Mouse (Mus musculus) liver, embryonic 11.5 days (tissue): ENCODE measurements at regions not wholly inside any gene's neighbourhood (a gene's known extent, or its start where the extent isn't known, plus 50 kb on each side); places are given as distances from the start of the nearest gene placed in this dataset.

Source experiments
- ATAC-seq: fragments of 200-750 bp; cut with Nextera tagmentation; replicated peaks from 2 replicates; pipeline ENCODE4 v1.8.0; 2017; ENCODE audit warnings: moderate number of reproducible peaks, mild to moderate bottlenecking, moderate TSS enrichment, moderate library complexity; ENCODE audit not compliant: low FRiP score
- DNase-seq: peaks from one replicate; pipeline ENCODE4 v3.0.0-alpha.2; 2017; ENCODE audit warnings: low spot score
- H3K27ac ChIP-seq: fragments of 300-500 bp; sonication (generic); 2 replicates; pipeline ENCODE4 v1.5.1; 2014; ENCODE audit warnings: mild to moderate bottlenecking, low read depth, low read length, control low read depth
- H3K27me3 ChIP-seq: fragments of 300-500 bp; sonication (generic); replicated peaks from 2 replicates; pipeline ENCODE4 v1.6.1; 2014; ENCODE audit warnings: low read length, mixed read lengths; ENCODE audit not compliant: control insufficient read depth, insufficient read depth
- H3K36me3 ChIP-seq: fragments of 300-500 bp; sonication (generic); 2 replicates; pipeline ENCODE4 v1.6.1; 2014; ENCODE audit warnings: mild to moderate bottlenecking, low read length, moderate library complexity, mixed read lengths; ENCODE audit not compliant: control insufficient read depth, insufficient read depth
- H3K4me1 ChIP-seq: fragments of 300-500 bp; sonication (generic); replicated peaks from 2 replicates; pipeline ENCODE4 v1.6.1; 2014; ENCODE audit warnings: low read length, mixed read lengths; ENCODE audit not compliant: control insufficient read depth, insufficient read depth
- H3K4me2 ChIP-seq: fragments of 300-500 bp; sonication (generic); 2 replicates; pipeline ENCODE4 v1.6.1; 2014; ENCODE audit warnings: mild to moderate bottlenecking, control low read depth, moderate library complexity
- H3K4me3 ChIP-seq: fragments of 300-500 bp; sonication (generic); 2 replicates; pipeline ENCODE4 v1.5.1; 2014; ENCODE audit warnings: low read depth, low read length, control low read depth
- H3K9ac ChIP-seq: fragments of 300-500 bp; sonication (generic); 2 replicates; pipeline ENCODE4 v1.6.1; 2014; ENCODE audit warnings: low read depth, low read length, control low read depth
- H3K9me3 ChIP-seq: fragments of 300-500 bp; sonication (generic); 2 replicates; pipeline ENCODE4 v1.6.1; 2016; ENCODE audit warnings: low read length, inconsistent platforms, mixed read lengths; ENCODE audit not compliant: control insufficient read depth
- WGBS: fragments of 180-500 bp; shearing (Covaris S2); extraction: QIAGEN DNeasy Blood & Tissue Kit; methylation state at CpG from one replicate; pipeline ENCODE4 v1.1.7; 2014; 5-methylcytosine and 5-hydroxymethylcytosine counted together

DNA sequence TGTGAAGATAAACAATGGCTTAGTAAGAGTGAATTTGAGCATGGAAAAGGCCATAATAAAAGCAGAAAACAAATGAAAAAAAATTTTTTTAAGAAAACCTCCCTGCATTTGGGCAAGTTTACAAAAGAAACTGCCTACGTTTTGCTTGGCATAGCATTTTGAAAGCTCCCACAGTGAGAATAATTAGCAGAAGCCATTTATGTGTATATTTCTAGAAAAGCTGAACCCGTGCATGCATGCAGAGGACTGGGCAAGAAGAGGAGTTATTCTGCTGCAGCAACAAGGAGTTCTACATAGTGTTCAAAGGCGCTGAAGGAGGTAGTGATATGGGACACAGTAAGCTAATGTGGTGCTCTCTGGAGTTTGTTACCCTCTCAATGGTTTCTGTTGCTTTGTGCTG lies 421.3 kb downstream of the D3Ertd751e start:
- no peaks in the 10 kb centered on the region for H3K36me3 ChIP-seq
- WGBS = 65% methylated on average over 3 of the region's 3 CpGs
- H3K27me3 ChIP-seq = no peaks in the 10 kb centered on the region
- no peak overlapping the region for H3K9ac ChIP-seq
- DNase-seq (no peak), ATAC-seq (no peak)
- H3K27ac ChIP-seq = no peak overlapping the region
- no peaks in the 10 kb centered on the region for H3K4me1 ChIP-seq
- no peak overlapping the region for H3K4me3 ChIP-seq
- no peak overlapping the region for H3K4me2 ChIP-seq
- no peaks in the 10 kb centered on the region for H3K9me3 ChIP-seq

DNA sequence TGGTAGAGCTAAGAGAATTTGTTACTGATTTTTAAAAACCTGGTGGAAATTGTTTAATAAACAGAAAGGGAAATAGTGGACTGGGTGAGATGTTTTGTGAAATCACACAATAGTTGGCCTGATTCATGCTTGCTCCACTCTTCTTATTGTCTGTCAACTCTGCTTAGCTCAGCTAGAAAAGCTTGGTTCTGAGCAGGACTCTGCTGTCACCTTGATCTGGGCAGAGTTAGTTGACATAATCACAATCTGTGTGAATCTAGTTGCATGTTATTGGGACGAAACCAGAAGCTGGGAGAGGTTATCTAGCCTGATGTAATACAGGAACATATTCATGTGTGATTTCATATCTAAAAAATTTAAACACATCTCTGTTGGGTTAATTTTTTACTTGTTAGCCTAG lies 456.8 kb downstream of the D3Ertd751e start:
- DNase-seq (no peak), ATAC-seq (no peak)
- no peaks in the 10 kb centered on the region for H3K4me1 ChIP-seq
- H3K4me2 ChIP-seq = no peak overlapping the region
- H3K4me3 ChIP-seq = no peak overlapping the region
- H3K36me3 ChIP-seq = no peaks in the 10 kb centered on the region
- 53% methylated on average over 1 of the region's 1 CpGs for WGBS
- no peaks in the 10 kb centered on the region for H3K27me3 ChIP-seq
- H3K9ac ChIP-seq = no peak overlapping the region
- H3K27ac ChIP-seq = no peak overlapping the region
- no peaks in the 10 kb centered on the region for H3K9me3 ChIP-seq

DNA sequence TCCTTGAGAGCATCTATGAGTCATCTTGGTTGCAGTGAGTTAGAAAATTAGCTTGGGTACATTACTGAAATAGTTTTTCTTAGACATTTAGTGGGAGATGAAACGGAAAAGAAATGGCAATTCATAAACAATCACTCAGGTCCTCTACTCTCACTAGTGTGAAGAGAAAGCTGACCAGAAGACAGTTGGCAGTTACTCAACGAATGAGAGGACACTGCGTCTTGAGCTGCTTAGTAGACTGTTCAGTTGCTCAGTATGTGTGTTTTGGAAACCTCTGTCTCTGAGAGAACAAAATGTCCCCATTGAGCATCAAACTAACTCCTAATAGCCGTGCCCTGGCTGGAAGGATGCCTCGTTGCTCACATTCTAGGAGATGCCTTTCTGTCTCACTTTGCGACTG lies 459.0 kb downstream of the D3Ertd751e start:
- Histone ChIP-seq H3K27ac (no peak overlapping the region), H3K4me2 (no peak overlapping the region), H3K27me3 (no peaks in the 10 kb centered on the region), H3K4me1 (no peaks in the 10 kb centered on the region), H3K9me3 (no peaks in the 10 kb centered on the region), H3K36me3 (no peaks in the 10 kb centered on the region), H3K9ac (no peak overlapping the region), H3K4me3 (no peak overlapping the region)
- WGBS = 79% methylated on average over 6 of the region's 6 CpGs
- ATAC-seq (no peak), DNase-seq (no peak)

DNA sequence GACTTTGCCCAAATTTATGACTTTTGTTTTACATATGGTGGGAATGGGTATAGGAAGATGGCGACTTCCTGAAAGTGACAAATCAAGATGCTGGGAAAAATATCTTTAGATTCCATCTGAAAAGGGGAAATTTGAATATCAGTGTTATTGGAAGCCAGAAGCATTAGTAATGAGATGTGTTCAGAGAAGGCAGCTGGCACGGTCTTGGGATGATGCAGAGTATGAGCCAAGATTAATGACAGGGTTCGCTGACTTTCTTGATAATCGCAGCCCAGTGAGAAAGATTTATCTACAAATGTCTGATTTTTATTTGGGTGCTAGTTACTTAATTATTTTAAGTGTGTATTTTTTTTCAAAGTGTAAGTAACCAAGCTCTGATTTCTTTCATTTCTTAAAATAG lies 463.2 kb downstream of the D3Ertd751e start:
- no peak for ATAC-seq
- no peaks in the 10 kb centered on the region for H3K27me3 ChIP-seq
- WGBS = 82% methylated on average over 4 of the region's 4 CpGs
- H3K36me3 ChIP-seq = no peaks in the 10 kb centered on the region
- H3K4me2 ChIP-seq = no peak overlapping the region
- no peak overlapping the region for H3K4me3 ChIP-seq
- no peaks in the 10 kb centered on the region for H3K9me3 ChIP-seq
- no peak overlapping the region for H3K27ac ChIP-seq
- no peak overlapping the region for H3K9ac ChIP-seq
- no peak for DNase-seq
- H3K4me1 ChIP-seq = no peaks in the 10 kb centered on the region

DNA sequence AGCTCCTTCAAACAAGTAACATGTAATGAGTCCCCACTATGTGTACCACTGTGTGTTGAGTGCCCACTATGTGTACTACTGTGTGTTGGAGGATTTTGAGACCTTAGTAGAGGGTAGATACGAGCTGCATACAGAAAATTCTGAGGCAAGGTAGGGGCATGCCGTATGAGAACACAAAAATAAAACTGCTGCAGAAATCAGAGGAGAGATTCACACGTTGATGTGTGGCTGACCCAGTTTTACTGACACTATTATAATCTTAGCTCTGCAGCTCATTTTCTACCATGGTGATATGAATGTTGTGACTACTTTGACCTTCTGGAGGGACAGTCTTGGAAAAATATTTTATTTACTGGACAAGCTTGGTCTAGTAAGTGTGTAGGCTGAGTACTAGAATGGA lies 469.0 kb downstream of the D3Ertd751e start:
- Histone ChIP-seq H3K9ac (no peak overlapping the region), H3K27me3 (no peaks in the 10 kb centered on the region), H3K4me1 (no peaks in the 10 kb centered on the region), H3K27ac (no peak overlapping the region), H3K4me2 (no peak overlapping the region), H3K9me3 (no peaks in the 10 kb centered on the region), H3K4me3 (no peak overlapping the region), H3K36me3 (no peaks in the 10 kb centered on the region)
- WGBS = 65% methylated on average over 3 of the region's 3 CpGs
- DNase-seq (no peak), ATAC-seq (no peak)

DNA sequence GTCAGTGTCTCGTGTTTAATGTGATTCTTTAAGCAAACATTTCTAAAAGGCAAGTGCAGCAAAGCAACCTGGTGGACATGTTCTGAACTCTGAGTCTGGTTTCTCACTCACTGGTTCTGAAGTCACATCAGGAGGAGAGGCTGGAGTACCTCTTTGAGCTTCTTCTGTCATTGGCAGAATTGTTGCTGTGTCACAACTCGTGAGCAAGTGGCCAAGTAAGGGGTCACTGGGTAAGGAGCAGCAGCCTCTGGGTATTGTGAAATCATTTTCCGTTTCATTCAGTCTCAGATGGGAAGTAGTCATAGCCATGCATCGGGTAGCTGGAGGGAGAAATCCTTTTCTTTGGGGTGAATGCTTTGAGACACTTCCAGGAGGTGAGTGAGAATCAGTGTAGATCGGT lies 470.0 kb downstream of the D3Ertd751e start:
- WGBS = 73% methylated on average over 5 of the region's 5 CpGs
- H3K4me1 ChIP-seq = no peaks in the 10 kb centered on the region
- H3K9ac ChIP-seq = no peak overlapping the region
- DNase-seq (no peak), ATAC-seq (no peak)
- H3K9me3 ChIP-seq = no peaks in the 10 kb centered on the region
- H3K4me2 ChIP-seq = no peak overlapping the region
- H3K4me3 ChIP-seq = no peak overlapping the region
- no peaks in the 10 kb centered on the region for H3K27me3 ChIP-seq
- H3K36me3 ChIP-seq = no peaks in the 10 kb centered on the region
- H3K27ac ChIP-seq = no peak overlapping the region

DNA sequence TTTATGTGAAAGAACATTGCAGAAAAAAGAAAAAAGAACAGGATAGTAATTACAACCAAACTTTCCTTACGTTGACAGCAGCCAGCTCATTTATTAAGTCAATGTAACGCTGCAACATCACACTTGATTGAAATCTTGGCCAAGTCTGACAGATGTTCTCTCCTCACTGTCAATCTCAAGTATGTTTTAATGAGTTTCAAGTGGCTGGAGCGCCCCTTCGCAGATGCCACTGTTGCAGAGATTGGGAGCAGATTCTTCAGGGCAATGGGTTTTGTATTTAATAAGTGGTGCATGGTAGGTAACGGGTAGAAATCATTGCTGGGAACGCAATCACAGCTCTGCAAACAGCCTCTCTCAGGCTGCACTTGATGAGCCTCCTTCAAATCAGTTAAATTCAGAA lies 470.8 kb downstream of the D3Ertd751e start:
- Histone ChIP-seq H3K27me3 (no peaks in the 10 kb centered on the region), H3K27ac (no peak overlapping the region), H3K4me2 (no peak overlapping the region), H3K4me1 (no peaks in the 10 kb centered on the region), H3K9ac (no peak overlapping the region), H3K4me3 (no peak overlapping the region), H3K36me3 (no peaks in the 10 kb centered on the region), H3K9me3 (no peaks in the 10 kb centered on the region)
- DNase-seq (no peak), ATAC-seq (no peak)
- WGBS = 77% methylated on average over 6 of the region's 6 CpGs

DNA sequence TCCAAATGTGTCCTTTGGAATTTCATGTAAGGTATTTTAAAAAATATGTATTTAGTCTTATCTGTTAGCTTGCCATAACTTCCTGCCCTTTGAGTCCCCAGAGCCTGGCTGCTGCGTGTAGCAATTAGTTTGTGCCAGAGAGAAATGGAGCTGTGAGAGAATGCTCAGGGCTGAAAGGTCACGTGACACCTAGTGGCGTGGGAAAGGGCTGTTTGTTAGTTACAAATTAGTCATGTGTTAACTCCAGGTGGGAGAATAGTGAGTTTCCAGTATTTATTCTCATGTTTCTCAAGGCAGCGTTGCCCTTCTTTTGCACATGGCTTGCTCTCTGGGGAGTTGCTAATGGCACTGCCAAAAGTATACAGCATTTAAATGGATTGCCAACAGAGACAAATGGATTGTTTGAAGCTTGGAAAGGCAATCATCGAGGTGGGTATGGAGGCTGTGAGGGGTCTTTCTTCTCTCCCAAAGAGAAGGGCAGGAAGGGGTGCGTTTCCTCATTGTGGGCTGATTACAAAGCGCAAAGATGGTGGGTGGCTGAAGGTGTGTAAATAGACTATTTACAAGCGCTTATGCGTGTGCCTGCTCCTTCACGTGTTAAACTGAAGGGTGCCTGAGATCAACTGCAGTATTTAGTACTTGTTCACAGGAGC lies 472.3 kb downstream of the D3Ertd751e start:
- no peak overlapping the region for H3K9ac ChIP-seq
- no peaks in the 10 kb centered on the region for H3K36me3 ChIP-seq
- no peak overlapping the region for H3K4me2 ChIP-seq
- WGBS = 51% methylated on average over 10 of the region's 10 CpGs
- no peaks in the 10 kb centered on the region for H3K4me1 ChIP-seq
- no peak overlapping the region for H3K4me3 ChIP-seq
- no peaks in the 10 kb centered on the region for H3K27me3 ChIP-seq
- H3K27ac ChIP-seq = no peak overlapping the region
- no peaks in the 10 kb centered on the region for H3K9me3 ChIP-seq
- no peak for ATAC-seq
- no peak for DNase-seq

DNA sequence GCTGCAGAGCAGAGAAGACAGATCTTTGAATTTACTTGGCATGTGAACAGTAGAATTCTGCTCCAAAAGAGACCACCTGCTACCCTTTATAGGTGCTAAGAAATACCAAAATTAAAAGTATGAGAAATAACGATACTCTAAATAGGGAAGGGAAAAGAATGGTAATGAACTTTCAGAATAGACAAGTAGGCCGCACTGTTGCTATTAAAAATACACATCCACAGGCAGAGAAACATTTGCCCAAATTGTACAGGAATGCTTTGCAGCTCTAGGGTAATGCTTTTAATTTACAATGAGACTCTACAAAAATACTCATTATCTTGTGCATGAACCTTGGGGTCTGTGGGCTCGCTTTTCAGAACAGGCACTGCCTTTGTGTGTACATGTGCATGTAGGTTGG lies 476.3 kb downstream of the D3Ertd751e start:
- no peak overlapping the region for H3K4me2 ChIP-seq
- WGBS = 80% methylated on average over 3 of the region's 3 CpGs
- H3K4me1 ChIP-seq = no peaks in the 10 kb centered on the region
- H3K9me3 ChIP-seq = no peaks in the 10 kb centered on the region
- DNase-seq = no peak
- no peak overlapping the region for H3K9ac ChIP-seq
- no peak overlapping the region for H3K27ac ChIP-seq
- no peaks in the 10 kb centered on the region for H3K27me3 ChIP-seq
- no peak for ATAC-seq
- H3K36me3 ChIP-seq = no peaks in the 10 kb centered on the region
- H3K4me3 ChIP-seq = no peak overlapping the region
